Mouse (Mus musculus): ENCODE data around the gene Coro2b. TPM values are rescaled to one million over a fixed set of nuclear protein-coding genes. Genes with fewer than 3 reads are reported as not detected.

The Coro2b gene
- polyA plus RNA-seq (2017; shearing (Covaris generic)) = 4.0 TPM

GRCm38 (mm10) chr9:62536655-62537631, at the start of gene Coro2b:
Gene Coro2b (minus strand): TSS chr9:62537044.

Other genes starting within 250 kb of the Coro2b start
- 99.9 TPM for gene Anp32a, start 195.8 kb downstream of the Coro2b start, polyA plus RNA-seq (2017; shearing (Covaris generic))
- gene Itga11, start 140.8 kb upstream of the Coro2b start, polyA plus RNA-seq (2017; shearing (Covaris generic)) = 0.07 TPM

Data from CD4-positive, CD25-positive, alpha-beta regulatory T cell (primary cell).